Mouse (Mus musculus) heart, postnatal 0 days (tissue): Measurements from ENCODE around the gene Psma1. TPM values are rescaled to one million over a fixed set of nuclear protein-coding genes. Genes with fewer than 3 reads are reported as not detected.

ENCODE experiments used
- ATAC-seq: fragments of 200-750 bp; cut with Nextera tagmentation; 2 replicates; pipeline ENCODE4 v1.8.0; 2017; ENCODE audit warnings: low read depth, moderate number of reproducible peaks, moderate library complexity; ENCODE audit not compliant: insufficient read depth
- DNase-seq: peaks from one replicate; pipeline ENCODE4 v3.0.0-alpha.2; 2016; ENCODE audit warnings: low spot score
- H3K27ac ChIP-seq: fragments of 300-500 bp; sonication (generic); 2 replicates; pipeline ENCODE4 v1.5.1; 2014; ENCODE audit warnings: low read depth, mild to moderate bottlenecking
- H3K27me3 ChIP-seq: fragments of 300-500 bp; sonication (generic); 2 replicates; pipeline ENCODE4 v1.6.1; 2014; ENCODE audit warnings: low read length, mixed read lengths; ENCODE audit not compliant: control insufficient read depth, insufficient read depth
- H3K36me3 ChIP-seq: fragments of 300-500 bp; sonication (generic); replicated peaks from 2 replicates; pipeline ENCODE4 v1.6.1; 2014; ENCODE audit warnings: low read length, mixed read lengths; ENCODE audit not compliant: control insufficient read depth, insufficient read depth
- H3K4me1 ChIP-seq: fragments of 300-500 bp; sonication (generic); 2 replicates; pipeline ENCODE4 v1.6.1; 2014; ENCODE audit warnings: antibody characterized with exemption; ENCODE audit not compliant: control insufficient read depth, insufficient read depth
- H3K4me2 ChIP-seq: fragments of 300-500 bp; sonication (generic); 2 replicates; pipeline ENCODE4 v1.6.1; 2014; ENCODE audit warnings: low read depth, mild to moderate bottlenecking, low read length, moderate library complexity
- H3K4me3 ChIP-seq: fragments of 300-500 bp; sonication (generic); 2 replicates; pipeline ENCODE4 v1.5.1; 2014; ENCODE audit warnings: low read depth, low read length
- H3K9ac ChIP-seq: fragments of 300-500 bp; sonication (generic); replicated peaks from 2 replicates; pipeline ENCODE4 v1.6.1; 2014; ENCODE audit warnings: low read depth, low read length, mixed read lengths
- H3K9me3 ChIP-seq: fragments of 300-500 bp; sonication (generic); replicated peaks from 2 replicates; pipeline ENCODE4 v1.6.1; 2016; ENCODE audit warnings: low read length; ENCODE audit not compliant: control insufficient read depth
- CTCF ChIP-seq: IDR thresholded peaks from 2 replicates; pipeline ENCODE4 v1.5.1; 2016; ENCODE audit warnings: antibody characterized with exemption, control low read depth, low read depth
- EP300 ChIP-seq: IDR thresholded peaks from 2 replicates; pipeline ENCODE4 v1.6.1; 2016; ENCODE audit warnings: antibody characterized with exemption, low read depth
- WGBS: fragments of 180-500 bp; shearing (Covaris S2); extraction: QIAGEN DNeasy Blood & Tissue Kit; methylation state at CpG from one replicate; pipeline ENCODE4 v1.1.7; 2014; 5-methylcytosine and 5-hydroxymethylcytosine counted together
- polyA plus RNA-seq: library from polyadenylated mRNA; unstranded; fragments of >200 nt; fragmentation: Nextera tagmentation; extraction: Ambion mirVana; gene quantifications from 2 replicates; pipeline ENCODE4 v1.2.1, GENCODE M21; 2015
- total RNA-seq: library from RNA; depleted of rRNA; stranded (reverse); fragments of >200 nt; gene quantifications from 2 replicates; pipeline ENCODE4 v1.2.3, GENCODE M21; 2014; ENCODE audit warnings: low replicate concordance; rRNA removed

Psma1 gene
- total and polyA plus RNA-seq, 2 experiments from 2014 or later: 196 to 304 TPM

GRCm38 (mm10) chr7:114231857-114232256 is 44.1 kb downstream of the Psma1 start:
- no peak for ATAC-seq

GRCm38 (mm10) chr7:114226521-114226920 is 49.4 kb downstream of the Psma1 start:
- Histone ChIP-seq H3K27ac (no peak overlapping the region), H3K9ac (no peak overlapping the region), H3K36me3 (peaks cover 53% of the 10 kb centered on the region), H3K4me3 (no peak overlapping the region), H3K4me1 (no peaks in the 10 kb centered on the region), H3K27me3 (no peaks in the 10 kb centered on the region), H3K9me3 (no peaks in the 10 kb centered on the region), H3K4me2 (no peak overlapping the region)
- ATAC-seq: no peak
- no peak for TF ChIP-seq EP300
- no peak for TF ChIP-seq CTCF
- WGBS: 100% methylated on average over 1 of the region's 1 CpGs
- no peak for DNase-seq

More at GRCm38 (mm10) chr7:114231857-114232256, 44.1 kb downstream of the Psma1 start:
- 92% methylated on average over 3 of the region's 3 CpGs for WGBS
- H3K4me1 ChIP-seq: no peaks in the 10 kb centered on the region
- TF ChIP-seq CTCF (no peak), EP300 (no peak)
- H3K9ac ChIP-seq: no peak overlapping the region
- H3K4me2 ChIP-seq: no peak overlapping the region
- no peak for DNase-seq
- H3K27me3 ChIP-seq: no peaks in the 10 kb centered on the region
- no peaks in the 10 kb centered on the region for H3K9me3 ChIP-seq
- H3K36me3 ChIP-seq: peaks cover 71% of the 10 kb centered on the region
- no peak overlapping the region for H3K4me3 ChIP-seq
- H3K27ac ChIP-seq: no peak overlapping the region

GRCm38 (mm10) chr7:114220433-114220832 is 55.5 kb downstream of the Psma1 start:
- peaks cover 58% of the 10 kb centered on the region for H3K36me3 ChIP-seq
- ATAC-seq (no peak), DNase-seq (no peak)
- no peaks in the 10 kb centered on the region for H3K9me3 ChIP-seq
- TF ChIP-seq EP300: no peak
- TF ChIP-seq CTCF: no peak
- H3K9ac ChIP-seq: no peak overlapping the region
- WGBS: 71% methylated on average over 4 of the region's 4 CpGs
- no peaks in the 10 kb centered on the region for H3K4me1 ChIP-seq
- H3K4me2 ChIP-seq: no peak overlapping the region
- H3K27ac ChIP-seq: no peak overlapping the region
- no peak overlapping the region for H3K4me3 ChIP-seq
- H3K27me3 ChIP-seq: no peaks in the 10 kb centered on the region

- no peak overlapping the region for H3K9ac ChIP-seq
- no peak overlapping the region for H3K4me3 ChIP-seq
- H3K27me3 ChIP-seq: no peaks in the 10 kb centered on the region
- H3K9me3 ChIP-seq: no peaks in the 10 kb centered on the region
- no peak for ATAC-seq
- peaks cover 68% of the 10 kb centered on the region for H3K36me3 ChIP-seq
- H3K27ac ChIP-seq: no peak overlapping the region
- no peak for TF ChIP-seq EP300
- TF ChIP-seq CTCF: no peak
- 96% methylated on average over 2 of the region's 2 CpGs for WGBS
- H3K4me1 ChIP-seq: no peaks in the 10 kb centered on the region
- H3K4me2 ChIP-seq: no peak overlapping the region
- no peak for DNase-seq
Measured at GRCm38 (mm10) chr7:114216908-114217307, 59.0 kb downstream of the Psma1 start.

Other genes with a start within 250 kb of the Psma1 start
- 72.8 and 137 TPM in 2 replicates for gene Rras2, start 158.3 kb downstream of the Psma1 start, total RNA-seq
- 37.4 and 39.4 TPM in 2 replicates for gene Rras2, start 158.3 kb downstream of the Psma1 start, polyA plus RNA-seq
- gene Copb1, start 21.4 kb downstream of the Psma1 start, total RNA-seq: 47.9 and 54.1 TPM in 2 replicates
- gene Copb1, start 21.4 kb downstream of the Psma1 start, polyA plus RNA-seq: 52.9 and 53.0 TPM in 2 replicates
- gene Pde3b, start 139.2 kb upstream of the Psma1 start, total RNA-seq: 7.5 and 13.7 TPM in 2 replicates
- gene Pde3b, start 139.2 kb upstream of the Psma1 start, polyA plus RNA-seq: 1.7 and 1.9 TPM in 2 replicates